Mouse (Mus musculus): ENCODE data around the gene BC048671. TPM values are rescaled to one million over a fixed set of nuclear protein-coding genes. Genes with fewer than 3 reads are reported as not detected.

BC048671 gene
- polyA plus RNA-seq, 1 experiment = not detected

GRCm38 (mm10) chr6:90347183-90347582 is 46.2 kb downstream of the BC048671 start:
- TF ChIP-seq POLR2A (IDR thresholded peaks at IDR 0.05; ENCODE audit: extremely low read depth, insufficient read depth, low read length) (no peak), CTCF (IDR thresholded peaks at IDR 0.05; ENCODE audit: extremely low read depth, insufficient read depth, low read length) (no peak)
- Histone ChIP-seq H3K4me1 (ENCODE audit: control insufficient read depth, insufficient read depth, low read length) (no peaks in the 10 kb centered on the region), H3K27ac (ENCODE audit: insufficient read depth, low read length) (no peak overlapping the region), H3K4me3 (ENCODE audit: insufficient read depth, low read length) (no peak overlapping the region)

GRCm38 (mm10) chr6:90348500-90348899 is 47.5 kb downstream of the BC048671 start:
- no peaks in the 10 kb centered on the region for H3K4me1 ChIP-seq (ENCODE audit: control insufficient read depth, insufficient read depth, low read length)
- TF ChIP-seq CTCF (IDR thresholded peaks at IDR 0.05; ENCODE audit: extremely low read depth, insufficient read depth, low read length) = no peak
- TF ChIP-seq POLR2A (IDR thresholded peaks at IDR 0.05; ENCODE audit: extremely low read depth, insufficient read depth, low read length) = no peak
- no peak overlapping the region for H3K27ac ChIP-seq (ENCODE audit: insufficient read depth, low read length)
- H3K4me3 ChIP-seq (ENCODE audit: insufficient read depth, low read length) = no peak overlapping the region

- no peak for TF ChIP-seq CTCF (IDR thresholded peaks at IDR 0.05; ENCODE audit: extremely low read depth, insufficient read depth, low read length)
- TF ChIP-seq POLR2A (IDR thresholded peaks at IDR 0.05; ENCODE audit: extremely low read depth, insufficient read depth, low read length) = no peak
- Histone ChIP-seq H3K4me1 (ENCODE audit: control insufficient read depth, insufficient read depth, low read length) (no peaks in the 10 kb centered on the region), H3K27ac (ENCODE audit: insufficient read depth, low read length) (no peak overlapping the region), H3K4me3 (ENCODE audit: insufficient read depth, low read length) (no peak overlapping the region)
Measured at GRCm38 (mm10) chr6:90350011-90350410, 49.0 kb downstream of the BC048671 start.

Other genes with a start within 250 kb of the BC048671 start
- gene Vmn1r49, start 222.7 kb upstream of the BC048671 start, polyA plus RNA-seq (2012; rRNA removed) = not detected in 2 replicates
- gene Vmn1r50, start 199.8 kb upstream of the BC048671 start, polyA plus RNA-seq (2012; rRNA removed) = not detected in 2 replicates
- not detected in 2 replicates for gene Vmn1r51, start 178.6 kb upstream of the BC048671 start, polyA plus RNA-seq (2012; rRNA removed)
- not detected in 2 replicates for gene Vmn1r52, start 126.4 kb upstream of the BC048671 start, polyA plus RNA-seq (2012; rRNA removed)
- not detected in 2 replicates for gene V1ra8, start 98.4 kb upstream of the BC048671 start, polyA plus RNA-seq (2012; rRNA removed)
- gene Vmn1r53, start 76.8 kb upstream of the BC048671 start, polyA plus RNA-seq (2012; rRNA removed) = not detected in 2 replicates
- not detected in 2 replicates for gene Vmn1r54, start 54.9 kb upstream of the BC048671 start, polyA plus RNA-seq (2012; rRNA removed)
- gene Chst13, start 24.0 kb downstream of the BC048671 start, polyA plus RNA-seq (2012; rRNA removed) = 0.06 and 0.17 TPM in 2 replicates
- gene Uroc1, start 32.1 kb downstream of the BC048671 start, polyA plus RNA-seq (2012; rRNA removed) = 0.04 TPM in 1 of 2 replicates, not detected in the other
- gene Zxdc, start 68.3 kb downstream of the BC048671 start, polyA plus RNA-seq (2012; rRNA removed) = 17.3 and 18.2 TPM in 2 replicates
- gene Cfap100, start 127.6 kb downstream of the BC048671 start, polyA plus RNA-seq (2012; rRNA removed) = 8.9 and 9.5 TPM in 2 replicates
- gene Klf15, start 161.4 kb downstream of the BC048671 start, polyA plus RNA-seq (2012; rRNA removed) = 31.9 and 33.0 TPM in 2 replicates
- 77.0 and 83.1 TPM in 2 replicates for gene Aldh1l1, start 185.2 kb downstream of the BC048671 start, polyA plus RNA-seq (2012; rRNA removed)

All from cortical plate, adult 2 months (tissue).